Mouse (Mus musculus) stomach, embryonic 14.5 days (tissue): Measurements from ENCODE around the gene Ablim1. TPM values are rescaled to one million over a fixed set of nuclear protein-coding genes. Genes with fewer than 3 reads are reported as not detected.

Experiments
- ATAC-seq: fragments of 200-750 bp; cut with Nextera tagmentation; 2 replicates; pipeline ENCODE4 v1.8.0; 2017; ENCODE audit warnings: low read depth, moderate TSS enrichment; ENCODE audit not compliant: insufficient number of reproducible peaks, insufficient read depth, low FRiP score
- H3K27ac ChIP-seq: fragments of 300-500 bp; sonication (generic); 2 replicates; pipeline ENCODE4 v1.5.1; 2014; ENCODE audit warnings: mild to moderate bottlenecking, low read length, moderate library complexity, mixed read lengths
- H3K27me3 ChIP-seq: fragments of 300-500 bp; sonication (generic); 2 replicates; pipeline ENCODE4 v1.6.1; 2014; ENCODE audit warnings: low read length, control low read depth, mixed read lengths; ENCODE audit not compliant: control insufficient read depth, insufficient read depth
- H3K36me3 ChIP-seq: fragments of 300-500 bp; sonication (generic); 2 replicates; pipeline ENCODE4 v1.6.1; 2014; ENCODE audit warnings: mild to moderate bottlenecking, control low read depth, low read length, moderate library complexity, mixed read lengths; ENCODE audit not compliant: control insufficient read depth, insufficient read depth
- H3K4me1 ChIP-seq: fragments of 300-500 bp; sonication (generic); 2 replicates; pipeline ENCODE4 v1.6.1; 2014; ENCODE audit warnings: low read length, control low read depth, mixed read lengths; ENCODE audit not compliant: control insufficient read depth, insufficient read depth
- H3K4me2 ChIP-seq: fragments of 300-500 bp; sonication (generic); replicated peaks from 2 replicates; pipeline ENCODE4 v1.6.1; 2014; ENCODE audit warnings: low read depth, low read length, control low read depth
- H3K4me3 ChIP-seq: fragments of 300-500 bp; sonication (generic); 2 replicates; pipeline ENCODE4 v1.5.1; 2014; ENCODE audit warnings: low read depth, low read length, control low read depth
- H3K9ac ChIP-seq: fragments of 300-500 bp; sonication (generic); replicated peaks from 2 replicates; pipeline ENCODE4 v1.6.1; 2014; ENCODE audit warnings: low read depth, mild to moderate bottlenecking, control low read depth, low read length, moderate library complexity, mixed read lengths
- H3K9me3 ChIP-seq: fragments of 300-500 bp; sonication (generic); 2 replicates; pipeline ENCODE4 v1.6.1; 2016; ENCODE audit warnings: low read depth, low read length, control low read depth; ENCODE audit not compliant: control insufficient read depth
- WGBS: fragments of 180-500 bp; shearing (Covaris S2); extraction: QIAGEN DNeasy Blood & Tissue Kit; methylation state at CpG from one replicate; pipeline ENCODE4 v1.1.7; 2014; 5-methylcytosine and 5-hydroxymethylcytosine counted together
- polyA plus RNA-seq: library from polyadenylated mRNA; unstranded; fragments of >200 nt; fragmentation: Nextera tagmentation; extraction: Ambion mirVana; gene quantifications from 2 replicates; pipeline ENCODE4 v1.2.1, GENCODE M21; 2014

Gene Ablim1
- polyA plus RNA-seq, 1 experiment from 2014 or later: 36.9 TPM

- Histone ChIP-seq H3K27me3 (no peaks in the 10 kb centered on the region), H3K4me3 (no peak overlapping the region), H3K4me2 (no peak overlapping the region), H3K36me3 (no peaks in the 10 kb centered on the region), H3K4me1 (no peaks in the 10 kb centered on the region), H3K27ac (no peak overlapping the region), H3K9ac (no peak overlapping the region), H3K9me3 (no peaks in the 10 kb centered on the region)
- WGBS: 63% methylated on average over 5 of the region's 5 CpGs
- no peak for ATAC-seq
Measured at GRCm38 (mm10) chr19:57189427-57189826, 125.3 kb downstream of the Ablim1 start.

- Histone ChIP-seq H3K36me3 (no peaks in the 10 kb centered on the region), H3K4me2 (no peak overlapping the region), H3K27me3 (no peaks in the 10 kb centered on the region), H3K9ac (no peak overlapping the region), H3K9me3 (no peaks in the 10 kb centered on the region), H3K27ac (no peak overlapping the region), H3K4me3 (no peak overlapping the region), H3K4me1 (no peaks in the 10 kb centered on the region)
- ATAC-seq: no peak
- WGBS: 82% methylated on average over 4 of the region's 4 CpGs
Measured at GRCm38 (mm10) chr19:57188553-57188952, 126.2 kb downstream of the Ablim1 start.

GRCm38 (mm10) chr19:57185021-57185420 is 129.7 kb downstream of the Ablim1 start:
- Histone ChIP-seq H3K27me3 (no peaks in the 10 kb centered on the region), H3K27ac (no peak overlapping the region), H3K4me3 (no peak overlapping the region), H3K36me3 (no peaks in the 10 kb centered on the region), H3K4me2 (no peak overlapping the region), H3K9me3 (no peaks in the 10 kb centered on the region), H3K9ac (no peak overlapping the region), H3K4me1 (peaks cover 5% of the 10 kb centered on the region; the same call in 1 of the 2 replicates)
- no peak for ATAC-seq
- 80% methylated on average over 3 of the region's 3 CpGs for WGBS

GRCm38 (mm10) chr19:57182938-57183720 is 131.6 kb downstream of the Ablim1 start:
- 77% methylated on average over 13 of the region's 13 CpGs for WGBS
- H3K27me3 ChIP-seq: no peaks in the 10 kb centered on the region
- H3K4me1 ChIP-seq: peaks cover 5% of the 10 kb centered on the region; the same call in 1 of the 2 replicates
- H3K27ac ChIP-seq: no peak overlapping the region
- no peaks in the 10 kb centered on the region for H3K9me3 ChIP-seq
- H3K36me3 ChIP-seq: no peaks in the 10 kb centered on the region
- no peak overlapping the region for H3K9ac ChIP-seq
- no peak for ATAC-seq
- H3K4me3 ChIP-seq: no peak overlapping the region
- no peak overlapping the region for H3K4me2 ChIP-seq

DNA sequence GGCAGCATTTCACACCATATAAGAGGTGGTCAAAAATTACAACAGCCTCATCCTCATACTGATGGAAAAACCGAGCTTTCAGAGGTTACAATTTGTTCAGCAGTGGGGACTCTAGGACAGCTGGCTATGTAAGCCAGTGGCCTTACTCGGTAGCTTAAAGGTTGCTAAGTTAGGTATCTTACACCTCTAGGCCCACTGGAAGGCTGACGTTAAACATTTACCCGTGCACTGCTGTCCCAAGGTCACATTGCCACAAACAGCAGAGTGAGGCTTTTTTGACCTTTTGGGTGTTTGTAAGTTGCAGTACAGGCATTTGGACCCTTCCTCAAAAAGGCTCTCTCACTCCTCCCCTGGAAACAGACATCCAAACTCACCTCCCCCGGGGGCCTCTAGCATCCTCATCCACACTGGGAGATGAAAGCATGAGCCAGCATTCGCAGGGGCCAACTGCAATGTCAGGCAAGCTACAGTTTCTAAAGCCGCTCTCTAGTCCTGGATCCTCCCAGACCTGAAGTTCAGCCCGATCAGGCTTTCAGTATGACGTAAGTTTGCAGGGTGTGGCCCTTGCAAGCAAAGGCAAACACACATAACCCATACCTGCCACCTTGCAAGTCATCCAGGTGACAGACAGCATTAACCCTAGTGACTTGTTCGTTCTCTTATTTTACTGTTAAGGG is 132.7 kb downstream of the Ablim1 start:
- 75% methylated on average over 10 of the region's 10 CpGs for WGBS
- no peak overlapping the region for H3K4me2 ChIP-seq
- no peak overlapping the region for H3K9ac ChIP-seq
- peaks cover 5% of the 10 kb centered on the region; the same call in 1 of the 2 replicates for H3K4me1 ChIP-seq
- H3K27ac ChIP-seq: peak overlapping the region; percentile 48; the same call in 1 of the 2 replicates
- H3K9me3 ChIP-seq: no peaks in the 10 kb centered on the region
- no peaks in the 10 kb centered on the region for H3K27me3 ChIP-seq
- no peaks in the 10 kb centered on the region for H3K36me3 ChIP-seq
- H3K4me3 ChIP-seq: no peak overlapping the region
- peak; percentile 73; the same call in 1 of the 2 replicates for ATAC-seq

DNA sequence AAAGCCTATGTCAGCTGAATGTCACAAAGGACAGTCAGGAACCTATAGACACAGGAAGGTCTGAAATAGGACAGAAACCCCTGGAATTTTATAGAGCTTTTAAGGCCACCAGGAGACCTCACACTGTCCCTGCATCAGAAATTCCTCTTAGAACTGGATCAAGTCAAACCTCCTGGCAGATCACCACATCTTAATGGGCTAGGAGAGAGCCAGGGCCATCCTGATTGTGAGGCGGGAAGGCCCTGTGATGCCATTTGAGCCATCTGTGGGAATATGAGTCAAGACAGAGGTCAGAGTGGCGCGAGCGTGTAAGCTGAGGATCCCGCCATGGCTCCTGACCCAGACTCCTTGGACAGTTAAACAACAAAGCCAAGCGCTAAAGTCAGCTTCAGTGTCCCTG is 133.4 kb downstream of the Ablim1 start:
- Histone ChIP-seq H3K9ac (no peak overlapping the region), H3K36me3 (no peaks in the 10 kb centered on the region), H3K27me3 (no peaks in the 10 kb centered on the region), H3K4me2 (no peak overlapping the region), H3K27ac (no peak overlapping the region), H3K4me1 (peaks cover 5% of the 10 kb centered on the region; the same call in 1 of the 2 replicates), H3K4me3 (no peak overlapping the region), H3K9me3 (no peaks in the 10 kb centered on the region)
- 93% methylated on average over 6 of the region's 6 CpGs for WGBS
- ATAC-seq: no peak

GRCm38 (mm10) chr19:57180908-57181307 is 133.8 kb downstream of the Ablim1 start:
- WGBS: 84% methylated on average over 3 of the region's 3 CpGs
- Histone ChIP-seq H3K4me3 (no peak overlapping the region), H3K4me1 (peaks cover 5% of the 10 kb centered on the region; the same call in 1 of the 2 replicates), H3K4me2 (no peak overlapping the region), H3K9ac (no peak overlapping the region), H3K9me3 (no peaks in the 10 kb centered on the region), H3K27me3 (no peaks in the 10 kb centered on the region), H3K36me3 (no peaks in the 10 kb centered on the region), H3K27ac (no peak overlapping the region)
- ATAC-seq: no peak

- ATAC-seq: no peak
- Histone ChIP-seq H3K36me3 (no peaks in the 10 kb centered on the region), H3K4me2 (no peak overlapping the region), H3K27ac (no peak overlapping the region), H3K9ac (no peak overlapping the region), H3K9me3 (no peaks in the 10 kb centered on the region), H3K4me3 (no peak overlapping the region), H3K27me3 (no peaks in the 10 kb centered on the region), H3K4me1 (peaks cover 5% of the 10 kb centered on the region; the same call in 1 of the 2 replicates)
- WGBS: 67% methylated on average over 9 of the region's 9 CpGs
Measured at GRCm38 (mm10) chr19:57180333-57180732, 134.4 kb downstream of the Ablim1 start.
